Mouse (Mus musculus): Measurements from ENCODE around the gene Fam184b.
"Not testable (repeated sequence)": the region's sequence is repeated elsewhere in the genome, so short reads cannot be mapped to it uniquely, and the experiment has no call there.

Fam184b gene

DNA sequence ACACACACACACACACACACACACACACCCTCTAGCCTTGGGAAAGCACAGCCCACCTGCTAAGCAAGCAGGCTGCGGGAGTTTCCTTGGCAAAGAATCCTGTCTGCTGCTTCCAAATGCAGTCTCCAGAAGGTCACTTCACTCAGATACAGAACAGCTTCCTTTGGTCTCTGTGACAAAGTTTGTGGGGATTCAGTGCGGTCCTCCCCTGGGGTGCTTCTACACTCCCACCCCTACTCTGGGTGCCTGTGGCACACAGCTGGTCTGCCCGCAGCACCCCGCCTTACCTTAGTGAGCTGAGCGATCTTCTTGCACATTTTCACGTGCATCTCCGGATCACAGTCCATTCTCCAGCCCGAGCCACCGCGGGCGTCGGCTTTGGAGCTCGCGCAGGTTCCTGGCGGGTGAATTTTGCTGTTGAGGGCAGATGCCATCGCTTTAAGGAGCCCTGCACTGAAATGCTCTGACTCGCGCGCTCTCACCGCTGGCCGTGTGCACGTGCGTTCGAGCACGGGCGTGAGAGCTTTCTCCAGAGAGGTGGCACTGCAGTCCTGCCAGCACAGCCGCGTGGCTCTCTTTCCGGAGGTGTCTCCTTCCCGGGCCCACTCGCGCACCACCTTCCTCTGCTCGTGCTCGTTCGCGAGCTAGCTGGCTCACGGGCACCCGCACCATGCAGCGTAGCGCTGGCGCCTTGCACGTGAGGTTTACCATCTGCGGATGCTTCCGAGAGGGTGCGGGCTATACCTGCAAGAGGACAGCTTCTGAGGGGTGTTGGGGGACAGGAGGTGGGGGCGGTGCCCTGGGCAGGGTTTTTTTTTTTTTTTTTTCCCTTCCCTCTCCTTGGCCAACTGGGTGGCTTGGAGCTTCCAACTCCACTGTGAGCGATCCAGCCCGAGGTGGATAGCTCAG is at the start of gene Fam184b:
Gene Fam184b (minus strand): TSS at position 809 of the 909 bp plus-strand sequence.
- peak; percentile 4 for DNase-seq (ENCODE audit: low spot score)

DNA sequence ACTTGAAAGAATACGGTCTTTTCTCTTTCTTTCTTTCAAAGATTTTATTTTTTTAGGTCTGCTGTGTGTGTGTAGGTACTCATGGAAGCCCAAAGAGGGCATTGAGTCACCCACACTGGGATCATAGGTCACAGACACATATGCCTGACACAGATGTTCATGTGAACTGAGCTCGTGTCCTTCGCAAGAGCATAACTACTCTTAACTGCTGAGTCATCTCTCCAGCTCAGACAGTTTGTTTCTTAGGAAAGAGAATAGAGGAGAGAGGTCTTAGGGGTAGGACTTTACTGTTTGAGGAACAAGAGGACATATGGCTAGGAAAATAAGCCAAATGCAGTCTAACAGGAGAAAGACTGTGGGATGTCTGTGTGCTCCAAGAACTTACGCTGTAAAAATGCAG is 49.7 kb upstream of the Fam184b start:
- DNase-seq (ENCODE audit: low spot score) = no peak

DNA sequence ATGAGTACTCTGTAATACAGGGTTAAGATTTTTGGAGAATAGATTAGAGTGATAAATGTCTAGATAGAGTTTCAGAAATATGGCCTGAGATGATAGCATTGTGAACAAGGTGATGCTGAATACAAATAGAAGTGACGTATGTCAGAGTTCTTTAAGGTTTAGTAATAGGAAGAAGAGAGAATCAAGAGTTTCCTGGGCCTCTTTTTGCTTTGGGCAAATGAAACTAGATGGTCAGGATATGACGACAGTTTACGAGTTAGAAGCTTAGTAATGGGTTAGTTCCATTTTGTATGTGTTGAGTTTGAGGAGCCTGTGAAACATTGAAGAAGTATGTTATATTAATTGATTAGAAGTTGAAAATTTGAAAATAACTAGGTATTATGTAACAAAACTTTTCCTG is 46.8 kb upstream of the Fam184b start:
- DNase-seq (ENCODE audit: low spot score) = no peak

DNA sequence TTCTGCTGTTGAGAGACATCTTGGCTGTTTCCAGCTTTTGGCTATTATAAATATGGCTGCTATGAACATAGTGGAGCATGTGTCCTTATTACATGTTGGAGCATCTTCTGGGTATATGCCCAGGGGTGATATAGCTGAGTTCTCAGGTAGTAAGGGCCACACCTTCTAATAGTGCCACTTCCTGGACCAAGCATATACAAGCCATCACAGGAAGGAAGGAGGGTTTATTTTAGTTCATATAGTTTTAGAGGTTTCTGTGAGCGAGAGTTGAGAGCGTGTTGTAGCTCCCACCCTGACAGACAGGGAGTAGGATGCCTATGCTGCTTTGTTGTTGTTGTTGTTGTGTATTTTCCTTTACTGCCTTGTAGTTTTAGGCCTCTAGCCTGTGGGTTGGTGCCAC is 45.8 kb upstream of the Fam184b start:
- no peak for DNase-seq (ENCODE audit: low spot score)

DNA sequence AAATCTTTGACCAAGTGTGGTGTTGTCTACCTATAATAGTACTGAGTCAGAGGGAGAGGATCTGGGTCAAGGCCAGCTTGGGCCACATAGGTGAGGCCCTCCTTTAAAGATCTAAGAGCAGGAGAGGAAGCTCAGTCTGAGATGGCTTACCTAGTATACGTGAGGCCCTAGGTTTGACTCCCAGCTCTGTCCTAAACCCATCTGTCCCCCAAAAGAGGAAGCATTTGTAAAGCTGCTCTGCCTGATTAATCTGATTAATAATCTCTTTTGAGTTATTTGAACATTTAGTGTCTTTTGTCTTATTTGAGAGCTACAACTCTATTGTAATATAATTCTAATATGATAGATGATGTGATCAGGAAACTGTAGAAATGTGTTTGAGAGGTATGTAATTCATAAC is 44.0 kb upstream of the Fam184b start:
- DNase-seq (ENCODE audit: low spot score) = no peak

DNA sequence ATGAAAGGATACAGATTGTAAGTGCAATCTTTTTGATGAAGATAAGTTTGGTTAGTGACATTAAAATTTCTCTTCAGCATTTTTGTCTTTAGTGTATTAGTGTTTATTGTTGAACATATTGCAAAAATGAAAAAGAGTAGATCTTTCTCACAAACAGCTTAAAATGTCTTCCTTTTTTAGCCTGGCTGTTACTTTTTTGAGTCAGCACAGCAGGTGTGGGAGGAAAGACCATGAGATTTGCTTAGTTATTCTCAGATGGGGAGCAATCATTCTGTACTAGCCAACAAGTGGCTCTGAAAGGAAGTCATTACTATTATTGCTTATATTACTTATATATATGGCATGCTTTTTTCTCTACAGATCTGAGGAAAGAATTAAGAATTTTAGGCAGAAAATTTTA is 40.5 kb upstream of the Fam184b start:
- no peak for DNase-seq (ENCODE audit: low spot score)

DNA sequence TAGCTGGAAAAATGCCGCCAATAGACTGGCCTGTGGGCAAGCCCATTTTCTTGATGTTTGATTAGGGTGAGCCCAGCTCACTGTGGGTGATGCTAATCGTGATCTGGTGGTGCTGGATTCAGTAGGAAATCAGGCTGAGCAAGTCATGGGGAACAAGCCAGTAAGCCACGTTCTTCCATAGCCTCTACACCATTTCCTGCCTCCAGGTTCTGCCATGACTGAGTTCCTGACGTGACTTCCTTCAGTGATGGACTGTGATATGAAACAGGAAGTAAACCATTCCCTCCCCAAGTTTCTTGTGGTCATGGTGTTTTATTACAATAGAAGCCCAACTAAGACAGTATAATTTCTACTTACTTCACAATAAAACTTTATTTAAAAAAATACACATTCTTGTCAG is 38.2 kb upstream of the Fam184b start:
- DNase-seq (ENCODE audit: low spot score) = no peak

DNA sequence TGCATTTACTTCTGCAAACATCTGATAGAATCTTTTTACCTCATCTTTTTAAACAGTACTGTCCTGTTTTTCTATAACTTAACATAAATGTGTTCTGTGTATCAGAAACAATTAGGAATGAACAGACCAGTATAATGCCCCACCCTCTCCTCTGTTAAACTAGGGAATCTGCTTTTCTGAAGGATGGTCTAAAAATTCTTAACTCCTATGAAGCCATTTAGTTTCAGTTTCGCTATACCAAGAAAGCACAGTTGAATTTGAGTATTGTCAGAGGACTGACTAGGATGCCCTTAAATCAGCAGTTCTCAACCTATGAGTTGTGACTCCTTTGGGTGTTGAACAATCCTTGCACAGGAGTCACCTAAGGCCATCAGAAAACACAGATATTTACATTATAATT is 35.6 kb upstream of the Fam184b start:
- no peak for DNase-seq (ENCODE audit: low spot score)

DNA sequence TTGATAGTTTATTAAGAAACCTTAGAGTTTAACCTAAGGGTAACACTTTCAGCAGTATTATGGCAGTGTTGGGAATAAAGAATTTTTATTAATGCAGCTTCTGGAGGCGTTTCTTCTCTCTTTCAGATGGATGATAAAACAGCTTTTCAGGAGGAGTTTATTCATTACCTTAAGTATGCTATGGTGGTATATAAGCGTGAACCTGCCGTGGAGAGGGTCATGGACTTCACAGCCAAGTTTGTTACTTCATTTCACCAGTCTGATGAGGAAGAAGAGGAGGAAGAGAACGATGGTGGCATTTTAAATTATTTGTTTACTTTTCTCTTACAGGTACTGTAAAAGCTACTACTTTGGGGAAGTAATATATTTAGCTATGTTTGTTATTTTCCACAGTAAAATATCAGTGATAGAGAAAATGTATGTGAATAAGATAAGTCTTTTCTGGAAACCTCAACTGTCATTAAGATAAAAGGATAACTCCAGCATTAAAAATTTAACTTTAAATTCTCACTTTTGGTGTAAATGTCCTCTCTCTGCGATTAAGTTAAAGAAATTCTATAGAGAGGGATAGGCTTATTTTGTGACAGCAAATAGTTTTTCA is 31.6 kb upstream of the Fam184b start:
- DNase-seq (ENCODE audit: low spot score) = no peak

DNA sequence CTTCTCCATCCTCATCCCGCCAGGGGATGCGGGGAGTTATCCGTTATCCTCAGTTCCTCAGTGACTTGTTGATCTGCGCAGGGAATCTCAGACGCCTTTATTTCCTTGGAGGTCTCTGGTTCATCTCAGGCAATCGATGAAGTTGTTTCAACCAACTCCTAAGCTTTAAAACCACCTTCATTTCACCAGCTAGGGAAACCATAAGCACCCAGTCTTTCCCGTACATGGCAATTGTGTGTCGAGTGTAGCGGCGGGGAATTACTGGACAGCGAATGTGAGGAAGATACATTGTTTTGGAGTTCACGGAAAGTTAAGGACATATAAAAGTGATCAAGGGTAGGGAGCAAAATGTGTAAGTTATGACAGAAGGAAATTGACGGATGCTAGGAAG is 30.9 kb upstream of the Fam184b start:
- no peak for DNase-seq (ENCODE audit: low spot score)

DNA sequence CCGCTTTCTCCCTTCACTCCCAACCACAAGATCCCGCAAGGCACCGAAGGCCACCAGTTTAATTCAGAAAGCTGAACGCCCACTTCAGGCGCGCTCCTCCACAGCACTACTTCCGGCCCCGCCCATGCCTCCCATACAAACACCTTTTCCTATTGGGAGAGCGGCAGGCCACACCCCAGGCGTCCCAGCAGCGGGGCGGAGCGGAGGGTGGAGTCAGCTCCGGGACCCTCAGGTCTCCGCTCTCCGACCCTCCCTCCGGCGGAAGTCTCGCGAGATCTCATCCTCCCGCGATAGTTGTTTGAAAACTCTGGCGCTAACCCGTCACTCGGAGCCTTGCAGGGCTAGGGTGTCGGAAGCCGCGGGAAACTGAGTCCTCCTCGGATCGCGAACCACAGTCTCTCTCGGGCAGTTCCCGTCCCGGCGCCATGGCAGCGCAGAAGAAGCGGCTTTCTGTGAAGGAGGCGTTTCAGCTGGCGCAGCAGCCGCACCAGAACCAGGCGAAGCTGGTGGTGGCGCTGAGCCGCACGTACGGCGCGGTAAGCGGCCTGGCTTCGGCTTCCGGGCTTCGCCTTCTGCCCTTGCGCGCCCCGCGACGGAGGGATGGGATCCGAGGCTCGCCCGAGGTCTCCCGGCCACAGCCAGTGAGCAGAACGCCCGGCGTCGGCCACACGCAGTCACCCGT is 30.3 kb upstream of the Fam184b start, which contains the start of gene Ncapg:
Gene Ncapg (plus strand): TSS at position 322 of the 682 bp plus-strand sequence.
- DNase-seq (ENCODE audit: low spot score) = peak; percentile 100

DNA sequence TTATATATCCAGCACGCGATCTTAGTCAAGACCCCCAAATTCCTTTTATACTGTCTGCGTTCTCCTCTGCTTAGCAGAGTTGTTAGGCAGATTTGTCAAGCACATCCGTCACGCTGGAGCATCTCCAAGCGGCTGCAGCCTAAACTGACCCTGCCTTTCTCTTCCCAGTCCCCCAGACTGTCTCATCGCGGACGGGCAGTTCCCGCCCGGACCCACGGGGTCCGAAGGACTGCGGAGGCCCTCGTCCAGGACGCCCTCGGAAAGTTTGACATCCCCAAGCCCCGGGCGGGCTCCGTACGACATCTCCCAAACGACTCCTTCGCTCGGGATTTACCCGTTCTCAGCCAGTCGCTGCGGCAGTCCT is 29.8 kb upstream of the Fam184b start:
- DNase-seq (ENCODE audit: low spot score) = no peak

DNA sequence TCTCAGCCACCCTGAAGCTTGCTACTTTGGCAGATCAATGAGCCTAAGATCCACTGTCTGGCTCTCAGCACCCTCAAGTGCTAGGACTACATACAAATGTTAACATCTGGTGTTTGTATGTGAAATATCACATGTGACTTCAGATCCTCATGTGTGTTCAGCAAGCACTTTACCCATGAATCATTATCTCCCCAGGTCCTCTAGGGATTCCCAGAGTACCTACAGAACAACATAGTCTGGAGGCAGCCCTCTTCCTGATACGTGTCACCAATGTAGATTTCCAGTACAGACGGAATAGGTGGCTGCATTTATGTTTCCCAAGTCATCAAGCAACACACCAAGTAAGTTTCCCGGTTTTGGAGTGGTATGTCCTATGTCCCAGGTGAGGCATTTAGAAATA is 29.4 kb upstream of the Fam184b start:
- no peak for DNase-seq (ENCODE audit: low spot score)

DNA sequence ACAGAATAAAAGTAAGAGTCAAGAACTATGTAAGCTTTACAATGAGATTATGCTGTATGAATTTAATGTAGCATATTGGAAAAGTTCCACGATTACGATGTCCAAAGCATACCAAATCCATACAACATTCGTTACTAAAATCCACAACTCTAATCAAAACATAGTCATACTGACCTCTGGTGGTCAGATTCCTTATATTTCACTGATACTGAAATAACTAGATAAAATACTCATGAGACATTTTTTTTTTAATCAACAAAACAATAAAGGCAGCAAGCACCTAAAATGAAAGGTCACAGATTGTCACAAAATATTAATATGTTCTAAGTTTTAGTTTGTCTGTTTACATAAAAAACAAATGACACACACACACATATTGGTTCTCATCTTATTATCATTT is 28.9 kb upstream of the Fam184b start:
- DNase-seq (ENCODE audit: low spot score) = no peak

DNA sequence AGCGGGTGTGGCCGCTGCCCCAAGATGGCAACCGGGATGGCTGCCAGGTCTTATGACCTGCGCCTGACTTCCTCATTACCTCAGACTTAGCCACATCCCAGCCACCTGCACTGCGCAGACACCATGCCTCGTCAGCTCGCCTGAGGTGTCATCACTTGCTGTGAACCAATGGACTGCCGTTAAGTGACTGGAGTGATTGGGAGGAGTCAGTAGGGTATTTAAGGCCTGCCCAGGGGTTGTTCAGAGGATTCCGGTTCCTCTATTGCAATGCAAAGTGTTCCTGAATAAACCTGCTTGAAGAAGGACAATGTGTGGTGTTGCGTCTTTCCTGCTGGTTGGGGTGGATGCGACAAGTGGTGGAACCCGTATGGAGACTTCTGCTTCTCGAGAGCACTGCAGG is 19.0 kb upstream of the Fam184b start:
- DNase-seq (ENCODE audit: low spot score) = not testable (repeated sequence)

DNA sequence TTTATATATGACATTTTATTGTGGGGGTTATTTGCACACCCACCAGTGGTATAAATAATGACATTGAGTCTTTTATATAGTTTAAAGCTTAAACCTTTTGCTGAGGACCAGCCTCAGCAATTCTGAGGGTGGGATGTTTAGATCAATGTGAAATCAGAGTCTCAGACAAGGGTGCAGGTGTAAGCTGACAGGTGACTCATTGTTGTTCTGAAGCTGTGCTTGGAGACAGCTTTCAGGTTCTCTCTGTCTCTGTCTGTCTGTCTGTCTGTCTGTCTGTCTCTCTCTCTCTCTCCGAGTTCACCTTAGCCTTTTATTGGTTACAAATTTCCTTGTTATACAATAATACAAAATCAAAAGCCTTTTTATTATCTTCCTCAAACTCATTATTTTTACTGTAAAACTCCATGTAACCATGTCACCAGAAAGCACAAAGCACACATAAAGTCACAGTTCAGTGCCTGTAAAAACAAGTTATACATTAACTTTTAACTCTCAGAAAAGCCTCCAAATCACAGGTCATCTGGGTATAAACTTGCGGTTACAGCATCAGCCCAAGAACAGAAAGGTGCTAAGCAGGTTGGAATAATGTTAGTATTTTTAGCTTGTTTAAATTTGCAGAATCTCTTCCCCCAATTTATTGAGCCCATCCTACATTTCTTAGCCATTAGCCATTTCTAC is 11.8 kb upstream of the Fam184b start:
- DNase-seq (ENCODE audit: low spot score) = no peak

DNA sequence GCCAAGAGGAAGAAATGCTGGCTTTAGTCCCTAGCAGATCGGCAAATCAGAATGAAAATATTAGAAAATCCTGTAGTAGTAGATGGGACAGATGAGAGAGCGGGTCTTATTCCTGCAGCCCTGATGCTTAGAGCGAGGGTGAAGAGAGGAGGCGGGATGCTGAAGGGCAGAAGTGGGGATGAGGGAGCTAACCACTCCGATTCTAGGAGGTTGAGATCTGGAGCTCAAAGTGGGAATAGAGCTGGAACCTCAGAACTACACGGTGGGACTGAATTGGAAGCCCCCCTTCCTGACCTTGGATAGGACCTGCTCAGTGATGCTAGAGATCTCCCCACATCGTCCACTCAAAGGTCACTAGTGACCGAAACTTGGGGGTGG is 290 bp upstream of the Fam184b start:
- DNase-seq (ENCODE audit: low spot score) = no peak

DNA sequence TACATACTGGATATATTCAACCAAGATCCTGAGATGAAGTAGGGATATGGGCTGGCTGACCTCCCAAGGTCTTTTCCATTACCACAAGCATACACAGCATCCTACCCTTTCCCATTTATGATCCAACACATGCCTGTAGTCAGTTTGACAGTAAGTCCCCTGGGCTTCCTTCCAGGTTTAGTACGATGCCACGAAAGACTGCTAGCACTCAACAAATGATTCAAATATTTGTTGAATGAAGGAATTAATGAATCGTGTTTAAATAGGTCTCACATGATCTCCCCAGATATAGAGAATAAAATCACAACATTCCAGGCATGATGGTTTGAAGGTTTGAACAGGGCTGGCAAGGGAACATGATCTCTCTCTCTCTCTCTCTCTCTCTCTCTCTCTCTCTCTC is 1.0 kb downstream of the Fam184b start:
- DNase-seq (ENCODE audit: low spot score) = no peak

DNA sequence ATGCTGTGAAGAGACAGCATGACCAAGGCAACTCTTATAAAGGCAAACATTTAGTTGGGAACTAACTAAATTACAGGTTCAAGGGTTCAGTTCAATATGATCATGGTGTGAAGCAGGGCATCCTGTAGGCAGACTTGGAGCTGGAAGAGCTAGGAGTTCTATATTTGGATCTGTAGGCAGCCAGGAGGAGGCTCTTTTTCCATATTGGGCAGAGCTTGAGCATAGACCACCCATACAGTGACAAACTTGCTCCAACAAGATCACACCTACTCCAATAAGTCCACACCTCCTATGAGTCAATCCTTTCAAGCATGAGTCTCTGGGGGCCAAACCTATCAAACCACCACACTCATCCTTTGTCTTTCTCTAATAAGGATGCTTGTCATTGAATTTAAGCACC is 9.9 kb downstream of the Fam184b start:
- no peak for DNase-seq (ENCODE audit: low spot score)

DNA sequence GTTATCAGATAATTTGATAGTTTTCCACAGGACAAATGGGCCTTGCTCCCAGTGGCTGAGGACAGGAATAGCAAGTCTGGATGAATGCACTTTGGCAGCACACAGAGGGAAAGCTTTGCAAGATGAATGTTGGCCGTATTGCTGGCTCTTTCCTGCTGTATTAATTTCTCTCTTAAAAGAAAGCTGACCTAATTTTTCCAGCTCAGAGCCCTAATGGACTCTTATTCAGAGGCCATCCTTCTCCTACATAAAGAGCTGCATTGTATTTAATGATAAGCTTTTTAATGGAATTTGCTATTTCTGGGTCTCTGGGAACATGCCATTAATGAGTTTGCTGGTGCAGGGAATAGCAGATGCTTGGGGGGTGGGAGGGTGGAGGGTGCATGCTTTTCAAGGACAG is 11.6 kb downstream of the Fam184b start:
- no peak for DNase-seq (ENCODE audit: low spot score)

DNA sequence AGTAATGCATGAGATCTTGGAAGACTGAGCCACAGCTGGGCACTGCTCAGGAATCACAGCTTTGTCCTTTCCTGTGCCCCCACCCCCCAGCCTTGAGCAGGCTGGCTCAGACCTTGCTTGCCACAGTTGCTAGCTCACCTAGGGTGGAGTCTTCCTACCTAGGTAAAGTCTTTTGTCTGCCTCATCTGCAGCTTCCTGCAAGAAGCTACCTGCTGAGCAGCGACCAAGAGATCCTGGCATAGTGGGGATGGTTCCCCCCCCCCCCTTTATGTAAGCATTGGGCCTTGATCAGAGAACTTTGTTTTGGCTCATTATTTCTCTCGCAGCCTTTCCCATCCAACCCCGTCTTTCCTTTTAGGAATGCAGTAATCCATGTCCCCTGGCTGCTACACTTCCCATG is 17.9 kb downstream of the Fam184b start:
- no peak for DNase-seq (ENCODE audit: low spot score)

DNA sequence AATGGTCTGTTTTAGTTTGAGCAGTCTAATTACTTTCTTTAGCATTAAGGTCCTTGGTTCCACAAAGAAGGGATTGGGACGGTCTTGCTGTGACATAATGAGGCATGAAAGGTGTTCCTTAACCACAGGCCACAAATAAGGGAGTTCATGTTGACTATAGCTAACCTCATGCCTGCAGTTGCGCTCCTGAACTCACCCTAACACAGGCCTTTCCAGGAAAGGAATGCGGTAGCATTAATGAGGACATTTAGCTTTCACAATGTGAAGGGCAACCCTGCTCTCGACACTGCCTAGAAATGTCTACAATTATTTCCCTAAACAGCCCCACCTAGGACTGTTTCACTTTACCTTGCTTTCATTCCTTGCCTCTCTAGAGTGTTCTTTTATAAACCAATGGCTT is 40.4 kb downstream of the Fam184b start:
- DNase-seq (ENCODE audit: low spot score) = no peak

All from urinary bladder, postnatal 25 days (tissue).